Mouse (Mus musculus) kidney, embryonic 14.5 days (tissue): Measurements from ENCODE around the gene Atxn7l1. TPM values are rescaled to one million over a fixed set of nuclear protein-coding genes. Genes with fewer than 3 reads are reported as not detected.

Experiments
- ATAC-seq: fragments of 200-750 bp; cut with Nextera tagmentation; 2 replicates; pipeline ENCODE4 v1.8.0; 2017; ENCODE audit warnings: moderate number of reproducible peaks, mild to moderate bottlenecking, moderate TSS enrichment, moderate library complexity; ENCODE audit not compliant: low FRiP score, low TSS enrichment
- H3K27ac ChIP-seq: fragments of 300-500 bp; sonication (generic); 2 replicates; pipeline ENCODE4 v1.5.1; 2014; ENCODE audit warnings: low read depth, mild to moderate bottlenecking, low read length, moderate library complexity, mixed read lengths
- H3K27me3 ChIP-seq: fragments of 300-500 bp; sonication (generic); 2 replicates; pipeline ENCODE4 v1.6.1; 2014; ENCODE audit warnings: mild to moderate bottlenecking, low read length; ENCODE audit not compliant: control insufficient read depth, insufficient read depth
- H3K36me3 ChIP-seq: fragments of 300-500 bp; sonication (generic); 2 replicates; pipeline ENCODE4 v1.6.1; 2014; ENCODE audit warnings: low read length, mixed read lengths; ENCODE audit not compliant: control insufficient read depth, insufficient read depth
- H3K4me1 ChIP-seq: fragments of 300-500 bp; sonication (generic); 2 replicates; pipeline ENCODE4 v1.6.1; 2014; ENCODE audit warnings: low read length, mixed read lengths; ENCODE audit not compliant: control insufficient read depth, insufficient read depth
- H3K4me2 ChIP-seq: fragments of 300-500 bp; sonication (generic); replicated peaks from 2 replicates; pipeline ENCODE4 v1.6.1; 2014; ENCODE audit warnings: low read depth, mild to moderate bottlenecking, low read length
- H3K4me3 ChIP-seq: fragments of 300-500 bp; sonication (generic); 2 replicates; pipeline ENCODE4 v1.5.1; 2014; ENCODE audit warnings: mild to moderate bottlenecking, low read length
- H3K9ac ChIP-seq: fragments of 300-500 bp; sonication (generic); 2 replicates; pipeline ENCODE4 v1.6.1; 2014; ENCODE audit warnings: low read depth, mild to moderate bottlenecking, low read length, moderate library complexity
- H3K9me3 ChIP-seq: fragments of 300-500 bp; sonication (generic); 2 replicates; pipeline ENCODE4 v1.6.1; 2016; ENCODE audit warnings: low read length; ENCODE audit not compliant: control insufficient read depth
- WGBS: fragments of 180-500 bp; shearing (Covaris S2); extraction: QIAGEN DNeasy Blood & Tissue Kit; methylation state at CpG from one replicate; pipeline ENCODE4 v1.1.7; 2014; 5-methylcytosine and 5-hydroxymethylcytosine counted together
- polyA plus RNA-seq: library from polyadenylated mRNA; unstranded; fragments of >200 nt; fragmentation: Nextera tagmentation; extraction: Ambion mirVana; gene quantifications from 2 replicates; pipeline ENCODE4 v1.2.1, GENCODE M21; 2014

The Atxn7l1 gene
- polyA plus RNA-seq, 1 experiment from 2014 or later = 14.3 TPM

GRCm38 (mm10) chr12:33288746-33289145 lies 141.3 kb downstream of the Atxn7l1 start:
- peaks cover 18% of the 10 kb centered on the region for H3K4me1 ChIP-seq

GRCm38 (mm10) chr12:33302070-33302469 lies 154.6 kb downstream of the Atxn7l1 start:
- Histone ChIP-seq H3K4me2 (peak overlapping the region; percentile 91), H3K36me3 (no peaks in the 10 kb centered on the region), H3K4me1 (0 out of 2 replicates have a peak, but pooled peaks cover 9% of the 10 kb centered on the region), H3K4me3 (peak overlapping the region; percentile 46), H3K27ac (no peak overlapping the region; the same call in 1 of the 2 replicates), H3K9me3 (no peaks in the 10 kb centered on the region), H3K27me3 (0 out of 2 replicates have a peak, but pooled peaks cover 4% of the 10 kb centered on the region), H3K9ac (peak overlapping the region; percentile 44; the same call in 1 of the 2 replicates)
- WGBS = under 1% methylated on average over 14 of the region's 14 CpGs
- peak; percentile 92 for ATAC-seq

More at GRCm38 (mm10) chr12:33288746-33289145, 141.3 kb downstream of the Atxn7l1 start:
- Histone ChIP-seq H3K4me2 (no peak overlapping the region), H3K4me3 (no peak overlapping the region), H3K27ac (no peak overlapping the region), H3K9me3 (no peaks in the 10 kb centered on the region), H3K9ac (no peak overlapping the region), H3K36me3 (no peaks in the 10 kb centered on the region), H3K27me3 (no peaks in the 10 kb centered on the region)
- 37% methylated on average over 2 of the region's 2 CpGs for WGBS
- ATAC-seq = no peak

GRCm38 (mm10) chr12:33302523-33303383 lies 155.3 kb downstream of the Atxn7l1 start:
- peak overlapping the region; percentile 55; the same call in 1 of the 2 replicates for H3K27ac ChIP-seq
- ATAC-seq = peak; percentile 57

GRCm38 (mm10) chr12:33303384-33303770 lies 155.9 kb downstream of the Atxn7l1 start:
- 0 out of 2 replicates have a peak, but pooled peaks cover 9% of the 10 kb centered on the region for H3K4me1 ChIP-seq
- WGBS = 2% methylated on average over 9 of the region's 9 CpGs
- no peaks in the 10 kb centered on the region for H3K9me3 ChIP-seq
- H3K36me3 ChIP-seq = no peaks in the 10 kb centered on the region
- H3K27me3 ChIP-seq = 0 out of 2 replicates have a peak, but pooled peaks cover 4% of the 10 kb centered on the region
- ATAC-seq = peak; percentile 51; the same call in 1 of the 2 replicates
- H3K4me3 ChIP-seq = peak overlapping the region; percentile 46
- H3K27ac ChIP-seq = no peak overlapping the region
- H3K9ac ChIP-seq = peak overlapping the region; percentile 44; the same call in 1 of the 2 replicates
- peak overlapping the region; percentile 91 for H3K4me2 ChIP-seq

More at GRCm38 (mm10) chr12:33302523-33303383, 155.3 kb downstream of the Atxn7l1 start:
- Histone ChIP-seq H3K27me3 (0 out of 2 replicates have a peak, but pooled peaks cover 4% of the 10 kb centered on the region), H3K4me3 (peak overlapping the region; percentile 46), H3K4me2 (peak overlapping the region; percentile 91), H3K36me3 (no peaks in the 10 kb centered on the region), H3K9me3 (no peaks in the 10 kb centered on the region), H3K4me1 (0 out of 2 replicates have a peak, but pooled peaks cover 9% of the 10 kb centered on the region), H3K9ac (peak overlapping the region; percentile 44)
- WGBS = under 1% methylated on average over 29 of the region's 29 CpGs

GRCm38 (mm10) chr12:33305106-33305505 lies 157.6 kb downstream of the Atxn7l1 start:
- no peaks in the 10 kb centered on the region for H3K9me3 ChIP-seq
- H3K4me1 ChIP-seq = 0 out of 2 replicates have a peak, but pooled peaks cover 9% of the 10 kb centered on the region
- H3K9ac ChIP-seq = no peak overlapping the region
- H3K27ac ChIP-seq = no peak overlapping the region
- 0 out of 2 replicates have a peak, but pooled peaks cover 4% of the 10 kb centered on the region for H3K27me3 ChIP-seq
- no peak overlapping the region for H3K4me3 ChIP-seq
- no peaks in the 10 kb centered on the region for H3K36me3 ChIP-seq
- 91% methylated on average over 9 of the region's 9 CpGs for WGBS
- ATAC-seq = no peak
- H3K4me2 ChIP-seq = no peak overlapping the region

GRCm38 (mm10) chr12:33306476-33306875 lies 159.0 kb downstream of the Atxn7l1 start:
- WGBS = 71% methylated on average over 3 of the region's 5 CpGs
- Histone ChIP-seq H3K36me3 (no peaks in the 10 kb centered on the region), H3K4me3 (no peak overlapping the region), H3K4me2 (no peak overlapping the region), H3K27me3 (0 out of 2 replicates have a peak, but pooled peaks cover 4% of the 10 kb centered on the region), H3K9me3 (no peaks in the 10 kb centered on the region), H3K4me1 (0 out of 2 replicates have a peak, but pooled peaks cover 8% of the 10 kb centered on the region), H3K9ac (no peak overlapping the region), H3K27ac (no peak overlapping the region)
- ATAC-seq = no peak

- no peak overlapping the region for H3K4me2 ChIP-seq
- no peak overlapping the region for H3K27ac ChIP-seq
- no peaks in the 10 kb centered on the region for H3K36me3 ChIP-seq
- H3K9me3 ChIP-seq = no peaks in the 10 kb centered on the region
- no peaks in the 10 kb centered on the region for H3K4me1 ChIP-seq
- no peak for ATAC-seq
- no peak overlapping the region for H3K9ac ChIP-seq
- no peak overlapping the region for H3K4me3 ChIP-seq
- WGBS = 91% methylated on average over 7 of the region's 7 CpGs
- H3K27me3 ChIP-seq = 0 out of 2 replicates have a peak, but pooled peaks cover 4% of the 10 kb centered on the region
These were observed 161.2 kb downstream of the Atxn7l1 start for GRCm38 (mm10) chr12:33308668-33309067.

GRCm38 (mm10) chr12:33313828-33314671 lies 166.6 kb downstream of the Atxn7l1 start:
- 16% methylated on average over 14 of the region's 14 CpGs for WGBS
- Histone ChIP-seq H3K36me3 (no peaks in the 10 kb centered on the region), H3K27me3 (no peaks in the 10 kb centered on the region), H3K9ac (no peak overlapping the region), H3K4me3 (no peak overlapping the region; the same call in 1 of the 2 replicates), H3K9me3 (no peaks in the 10 kb centered on the region), H3K4me1 (peaks cover 9% of the 10 kb centered on the region; the same call in 1 of the 2 replicates), H3K27ac (no peak overlapping the region), H3K4me2 (peak overlapping the region; percentile 29; the same call in 1 of the 2 replicates)
- peak; percentile 45; the same call in 1 of the 2 replicates for ATAC-seq
